Mouse (Mus musculus) stomach, postnatal 0 days (tissue): ENCODE results near the gene Ric8a. TPM values are rescaled to one million over a fixed set of nuclear protein-coding genes. Genes with fewer than 3 reads are reported as not detected.

Experiments
- ATAC-seq: fragments of 200-750 bp; cut with Nextera tagmentation; 2 replicates; pipeline ENCODE4 v1.8.0; 2017; ENCODE audit not compliant: low FRiP score, low TSS enrichment
- DNase-seq: peaks from one replicate; pipeline ENCODE4 v3.0.0-alpha.2; 2016; ENCODE audit warnings: low spot score
- H3K27ac ChIP-seq: fragments of 300-500 bp; sonication (generic); replicated peaks from 2 replicates; pipeline ENCODE4 v1.5.1; 2014; ENCODE audit warnings: mild to moderate bottlenecking, control low read depth
- H3K27me3 ChIP-seq: fragments of 300-500 bp; sonication (generic); 2 replicates; pipeline ENCODE4 v1.6.1; 2014; ENCODE audit warnings: low read length; ENCODE audit not compliant: control insufficient read depth, insufficient read depth
- H3K36me3 ChIP-seq: fragments of 300-500 bp; sonication (generic); 2 replicates; pipeline ENCODE4 v1.6.1; 2014; ENCODE audit warnings: low read length, mixed read lengths; ENCODE audit not compliant: control insufficient read depth, insufficient read depth
- H3K4me1 ChIP-seq: fragments of 300-500 bp; sonication (generic); replicated peaks from 2 replicates; pipeline ENCODE4 v1.6.1; 2014; ENCODE audit warnings: antibody characterized with exemption; ENCODE audit not compliant: control insufficient read depth, insufficient read depth
- H3K4me2 ChIP-seq: fragments of 300-500 bp; sonication (generic); replicated peaks from 2 replicates; pipeline ENCODE4 v1.6.1; 2014; ENCODE audit warnings: low read depth, mild to moderate bottlenecking, control low read depth, moderate library complexity
- H3K4me3 ChIP-seq: fragments of 300-500 bp; sonication (generic); 2 replicates; pipeline ENCODE4 v1.5.1; 2014; ENCODE audit warnings: low read depth, low read length, control low read depth
- H3K9ac ChIP-seq: fragments of 300-500 bp; sonication (generic); 2 replicates; pipeline ENCODE4 v1.6.1; 2014; ENCODE audit warnings: mild to moderate bottlenecking, low read length, control low read depth, mixed read lengths
- H3K9me3 ChIP-seq: fragments of 300-500 bp; sonication (generic); 2 replicates; pipeline ENCODE4 v1.6.1; 2016; ENCODE audit warnings: low read length; ENCODE audit not compliant: control insufficient read depth
- CTCF ChIP-seq: IDR thresholded peaks from 2 replicates; pipeline ENCODE4 v1.5.1; 2016; ENCODE audit warnings: antibody characterized with exemption, low read depth, mild to moderate bottlenecking, moderate library complexity
- EP300 ChIP-seq: optimal IDR thresholded peaks from 2 replicates; pipeline ENCODE3; 2016; ENCODE audit warnings: antibody characterized with exemption
- WGBS: fragments of 180-500 bp; shearing (Covaris S2); extraction: QIAGEN DNeasy Blood & Tissue Kit; methylation state at CpG from one replicate; pipeline ENCODE4 v1.1.7; 2014; 5-methylcytosine and 5-hydroxymethylcytosine counted together
- polyA plus RNA-seq: library from polyadenylated mRNA; unstranded; fragments of >200 nt; fragmentation: Nextera tagmentation; extraction: Ambion mirVana; gene quantifications from 2 replicates; pipeline ENCODE4 v1.2.1, GENCODE M21; 2015

The Ric8a gene
- polyA plus RNA-seq, result 49.0 and 49.1 TPM in 2 replicates

GRCm38 (mm10) chr7:140856785-140857549, at the start of gene Ric8a:
TSS of gene Ric8a (plus strand) at chr7:140856957.
- peak within 1 kb of the TSS; percentile 78 for H3K4me3 ChIP-seq
- ATAC-seq (peak; percentile 89), DNase-seq (peak; percentile 95)
- H3K27me3 ChIP-seq, result no peaks in the 10 kb centered on the region
- H3K9me3 ChIP-seq, result no peaks in the 10 kb centered on the region
- TF ChIP-seq EP300 (no peak), CTCF (no peak)
- peaks cover 10% of the 10 kb centered on the region; the same call in 1 of the 2 replicates for H3K4me1 ChIP-seq
- peak within 1 kb of the TSS; percentile 89 for H3K9ac ChIP-seq
- H3K36me3 ChIP-seq, result peaks cover 23% of the 10 kb centered on the region
- H3K4me2 ChIP-seq, result peak within 1 kb of the TSS; percentile 80
- WGBS, result under 1% methylated on average over 50 of the region's 50 CpGs
- H3K27ac ChIP-seq, result peak within 1 kb of the TSS; percentile 98

GRCm38 (mm10) chr7:140810496-140810895, 46.3 kb upstream of the Ric8a start:
- Histone ChIP-seq H3K9me3 (no peaks in the 10 kb centered on the region), H3K4me3 (no peak overlapping the region), H3K27me3 (no peaks in the 10 kb centered on the region), H3K27ac (no peak overlapping the region), H3K36me3 (no peaks in the 10 kb centered on the region), H3K9ac (no peak overlapping the region), H3K4me2 (no peak overlapping the region), H3K4me1 (no peaks in the 10 kb centered on the region)
- TF ChIP-seq EP300 (no peak), CTCF (peak; percentile 44)
- no peak for ATAC-seq
- 86% methylated on average over 6 of the region's 6 CpGs for WGBS
- no peak for DNase-seq

GRCm38 (mm10) chr7:140811714-140812113, 45.0 kb upstream of the Ric8a start:
- 87% methylated on average over 13 of the region's 13 CpGs for WGBS
- ATAC-seq (no peak), DNase-seq (no peak)
- Histone ChIP-seq H3K4me3 (no peak overlapping the region), H3K4me2 (no peak overlapping the region), H3K36me3 (no peaks in the 10 kb centered on the region), H3K27ac (no peak overlapping the region), H3K4me1 (no peaks in the 10 kb centered on the region), H3K9me3 (no peaks in the 10 kb centered on the region), H3K27me3 (no peaks in the 10 kb centered on the region), H3K9ac (no peak overlapping the region)
- TF ChIP-seq CTCF (no peak), EP300 (no peak)

GRCm38 (mm10) chr7:140812850-140813249, 43.9 kb upstream of the Ric8a start:
- WGBS, result 77% methylated on average over 12 of the region's 12 CpGs
- no peaks in the 10 kb centered on the region for H3K9me3 ChIP-seq
- TF ChIP-seq EP300 (no peak), CTCF (no peak)
- no peak overlapping the region for H3K27ac ChIP-seq
- H3K4me1 ChIP-seq, result no peaks in the 10 kb centered on the region
- ATAC-seq (no peak), DNase-seq (no peak)
- no peak overlapping the region for H3K9ac ChIP-seq
- no peak overlapping the region for H3K4me3 ChIP-seq
- no peaks in the 10 kb centered on the region for H3K36me3 ChIP-seq
- no peaks in the 10 kb centered on the region for H3K27me3 ChIP-seq
- H3K4me2 ChIP-seq, result no peak overlapping the region

GRCm38 (mm10) chr7:140820173-140820572, 36.6 kb upstream of the Ric8a start:
- TF ChIP-seq CTCF (no peak), EP300 (no peak)
- no peak overlapping the region for H3K4me3 ChIP-seq
- no peaks in the 10 kb centered on the region for H3K9me3 ChIP-seq
- no peak for DNase-seq
- WGBS, result 53% methylated on average over 4 of the region's 4 CpGs
- no peak overlapping the region for H3K27ac ChIP-seq
- no peaks in the 10 kb centered on the region for H3K4me1 ChIP-seq
- no peak for ATAC-seq
- no peaks in the 10 kb centered on the region for H3K27me3 ChIP-seq
- no peak overlapping the region for H3K4me2 ChIP-seq
- no peak overlapping the region for H3K9ac ChIP-seq
- H3K36me3 ChIP-seq, result no peaks in the 10 kb centered on the region

- H3K4me2 ChIP-seq, result peak overlapping the region; percentile 63
- WGBS, result 51% methylated on average over 5 of the region's 5 CpGs
- no peaks in the 10 kb centered on the region for H3K9me3 ChIP-seq
- TF ChIP-seq EP300 (no peak), CTCF (no peak)
- no peak overlapping the region for H3K9ac ChIP-seq
- no peak overlapping the region for H3K27ac ChIP-seq
- DNase-seq, result no peak
- no peaks in the 10 kb centered on the region for H3K27me3 ChIP-seq
- no peak for ATAC-seq
- H3K4me3 ChIP-seq, result peak overlapping the region; percentile 36; the same call in 1 of the 2 replicates
- H3K36me3 ChIP-seq, result no peaks in the 10 kb centered on the region
- no peaks in the 10 kb centered on the region for H3K4me1 ChIP-seq
Observed at GRCm38 (mm10) chr7:140821305-140821652, 35.5 kb upstream of the Ric8a start.
